Mouse (Mus musculus) cerebellum, adult (tissue): ENCODE measurements around the gene Tcta.
"Not testable (repeated sequence)": the region's sequence is repeated elsewhere in the genome, so short reads cannot be mapped to it uniquely, and the experiment has no call there.

Source experiments
- ATAC-seq: cut with Nextera tagmentation; 2 replicates; pipeline ENCODE4 v1.9.2; 2017; ENCODE audit warnings: mild to moderate bottlenecking, moderate library complexity, mixed read lengths; ENCODE audit not compliant: insufficient number of reproducible peaks, low FRiP score, low TSS enrichment

The Tcta gene

GRCm38 (mm10) chr9:108305629-108306520 is at the start of gene Tcta, which contains the start of gene Rhoa:
Gene Tcta (minus strand): TSS chr9:108306160.
Gene Rhoa (plus strand): TSS chr9:108306129.
- ATAC-seq, result peak; percentile 95

- no peak for ATAC-seq
Measured at GRCm38 (mm10) chr9:108349727-108350126, 43.8 kb upstream of the Tcta start.

- no peak for ATAC-seq
Measured at GRCm38 (mm10) chr9:108348290-108348680, 42.3 kb upstream of the Tcta start.

GRCm38 (mm10) chr9:108347540-108348289 is 41.8 kb upstream of the Tcta start, which contains the start of gene Usp4:
Gene Usp4 (plus strand): TSS chr9:108347853.
- peak; percentile 86 for ATAC-seq

- ATAC-seq, result no peak
Measured at GRCm38 (mm10) chr9:108347024-108347423, 41.1 kb upstream of the Tcta start.

GRCm38 (mm10) chr9:108344471-108344870 is 38.5 kb upstream of the Tcta start:
- no peak for ATAC-seq

GRCm38 (mm10) chr9:108343835-108344234 is 37.9 kb upstream of the Tcta start:
- no peak for ATAC-seq

- no peak for ATAC-seq
Measured at GRCm38 (mm10) chr9:108343331-108343730, 37.4 kb upstream of the Tcta start.

- no peak for ATAC-seq
Measured at GRCm38 (mm10) chr9:108342301-108342831, 36.4 kb upstream of the Tcta start.

- ATAC-seq, result no peak
Measured at GRCm38 (mm10) chr9:108341801-108342200, 35.8 kb upstream of the Tcta start.

- ATAC-seq, result no peak
Measured at GRCm38 (mm10) chr9:108341139-108341475, 35.1 kb upstream of the Tcta start.

GRCm38 (mm10) chr9:108340258-108341138 is 34.5 kb upstream of the Tcta start:
- ATAC-seq, result no peak

- no peak for ATAC-seq
Measured at GRCm38 (mm10) chr9:108339886-108340257, 33.9 kb upstream of the Tcta start.

- ATAC-seq, result peak; percentile 88
Measured at GRCm38 (mm10) chr9:108338886-108339781, 33.2 kb upstream of the Tcta start, which contains the start of gene Gpx1. Gene Gpx1 (plus strand): TSS chr9:108338903.

- ATAC-seq, result no peak
Measured at GRCm38 (mm10) chr9:108338551-108338885, 32.6 kb upstream of the Tcta start.

- ATAC-seq, result no peak
Measured at GRCm38 (mm10) chr9:108337848-108338550, 32.0 kb upstream of the Tcta start.

GRCm38 (mm10) chr9:108325811-108326210 is 19.9 kb upstream of the Tcta start:
- no peak for ATAC-seq

GRCm38 (mm10) chr9:108324784-108325183 is 18.8 kb upstream of the Tcta start:
- ATAC-seq, result no peak

GRCm38 (mm10) chr9:108322054-108322453 is 16.1 kb upstream of the Tcta start:
- not testable (repeated sequence) for ATAC-seq
